Mouse (Mus musculus): ENCODE results near the gene Ms4a5.

GRCm38 (mm10) chr19:11292990-11293389 is 9.3 kb upstream of the Ms4a5 start:
- TF ChIP-seq CTCF (IDR thresholded peaks at IDR 0.05; ENCODE audit: control insufficient read depth, insufficient read depth, insufficient read length) (no peak), USF1 (IDR thresholded peaks at IDR 0.05; ENCODE audit: low read depth) (no peak), MYOD1 (IDR thresholded peaks at IDR 0.05; ENCODE audit: control insufficient read depth, insufficient read length, low read depth) (no peak)

All from C2C12 (cell line).